Mouse (Mus musculus): ENCODE results near the gene Cfap54.

- TF ChIP-seq CTCF (IDR thresholded peaks at IDR 0.05; ENCODE audit: low read depth) (no peak), EP300 (optimal IDR thresholded peaks at IDR 0.05) (no peak)
Observed at GRCm38 (mm10) chr10:92941616-92942015, 139.8 kb downstream of the Cfap54 start.

Data from stomach, postnatal 0 days (tissue).